Mouse (Mus musculus): Measurements from ENCODE around the gene Wdr86. TPM values are rescaled to one million over a fixed set of nuclear protein-coding genes. Genes with fewer than 3 reads are reported as not detected.
A peak's percentile ranks its signal among the peaks of the same experiment; 100 is the strongest.

Wdr86 gene
- polyA plus RNA-seq, 2 experiments, result 25.4 to 37.5 TPM

- Histone ChIP-seq H3K27ac (replicated peaks; ENCODE audit: low read depth, low read length) (peak overlapping the region; percentile 65), H3K4me1 (ENCODE audit: control insufficient read depth, insufficient read depth, low read length) (peaks cover 22% of the 10 kb centered on the region), H3K9me3 (ENCODE audit: control insufficient read depth, low read length) (no peaks in the 10 kb centered on the region), H3K9ac (ENCODE audit: low read depth, low read length, severe bottlenecking) (peak overlapping the region; percentile 28; the same call in 1 of the 2 replicates), H3K4me3 (replicated peaks; ENCODE audit: low read length) (no peak overlapping the region), H3K36me3 (ENCODE audit: control insufficient read depth, insufficient read depth, low read length) (peaks cover 15% of the 10 kb centered on the region; the same call in 1 of the 2 replicates), H3K27me3 (ENCODE audit: control insufficient read depth, insufficient read depth, low read length) (no peaks in the 10 kb centered on the region), H3K4me2 (replicated peaks; ENCODE audit: low read depth, low read length, severe bottlenecking) (no peak overlapping the region)
- DNase-seq (ENCODE audit: low spot score) (no peak), ATAC-seq (ENCODE audit: low FRiP score, low read depth) (peak; percentile 32; the same call in 1 of the 2 replicates)
- 30% methylated on average over 5 of the region's 5 CpGs for WGBS
- TF ChIP-seq POLR2A (IDR thresholded peaks at IDR 0.05; ENCODE audit: borderline replicate concordance, extremely low read depth, insufficient read depth, insufficient read length), result no peak
These were observed 5.7 kb downstream of the Wdr86 start for GRCm38 (mm10) chr5:24724805-24725204.

DNA sequence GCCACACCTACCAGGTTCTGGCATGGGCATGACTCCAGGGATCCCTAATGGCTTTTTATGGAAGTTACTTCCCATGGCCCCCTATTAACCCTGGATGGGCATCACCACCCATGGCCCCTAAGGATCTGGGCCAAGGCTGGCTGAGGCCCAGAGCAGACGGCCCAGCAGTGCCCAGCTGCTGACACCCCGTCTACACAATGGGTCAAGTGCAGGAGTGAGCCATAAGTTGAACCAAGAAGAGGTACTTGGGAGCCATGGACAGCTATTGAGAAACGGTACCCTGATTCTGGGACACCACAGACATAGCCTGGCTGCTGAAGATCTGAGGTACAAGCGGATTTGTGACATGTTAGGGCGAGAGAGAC lies 6.3 kb downstream of the Wdr86 start:
- Histone ChIP-seq H3K36me3 (ENCODE audit: control insufficient read depth, insufficient read depth, low read length) (peaks cover 19% of the 10 kb centered on the region), H3K9me3 (ENCODE audit: control insufficient read depth, low read length) (no peaks in the 10 kb centered on the region), H3K4me2 (replicated peaks; ENCODE audit: low read depth, low read length, severe bottlenecking) (no peak overlapping the region), H3K9ac (ENCODE audit: low read depth, low read length, severe bottlenecking) (no peak overlapping the region), H3K4me3 (replicated peaks; ENCODE audit: low read length) (no peak overlapping the region), H3K27ac (replicated peaks; ENCODE audit: low read depth, low read length) (peak overlapping the region; percentile 65; the same call in 1 of the 2 replicates), H3K4me1 (ENCODE audit: control insufficient read depth, insufficient read depth, low read length) (peaks cover 17% of the 10 kb centered on the region), H3K27me3 (ENCODE audit: control insufficient read depth, insufficient read depth, low read length) (no peaks in the 10 kb centered on the region)
- 84% methylated on average over 5 of the region's 5 CpGs for WGBS
- TF ChIP-seq POLR2A (IDR thresholded peaks at IDR 0.05; ENCODE audit: borderline replicate concordance, extremely low read depth, insufficient read depth, insufficient read length), result no peak
- DNase-seq (ENCODE audit: low spot score) (no peak), ATAC-seq (ENCODE audit: low FRiP score, low read depth) (no peak)

- TF ChIP-seq POLR2A (IDR thresholded peaks at IDR 0.05; ENCODE audit: borderline replicate concordance, extremely low read depth, insufficient read depth, insufficient read length), result no peak
- H3K4me1 ChIP-seq (ENCODE audit: control insufficient read depth, insufficient read depth, low read length), result peaks cover 15% of the 10 kb centered on the region
- no peak overlapping the region for H3K4me2 ChIP-seq (replicated peaks; ENCODE audit: low read depth, low read length, severe bottlenecking)
- DNase-seq (ENCODE audit: low spot score) (no peak), ATAC-seq (ENCODE audit: low FRiP score, low read depth) (no peak)
- 73% methylated on average over 11 of the region's 11 CpGs for WGBS
- H3K9me3 ChIP-seq (ENCODE audit: control insufficient read depth, low read length), result no peaks in the 10 kb centered on the region
- no peak overlapping the region for H3K4me3 ChIP-seq (replicated peaks; ENCODE audit: low read length)
- no peaks in the 10 kb centered on the region for H3K27me3 ChIP-seq (ENCODE audit: control insufficient read depth, insufficient read depth, low read length)
- H3K36me3 ChIP-seq (ENCODE audit: control insufficient read depth, insufficient read depth, low read length), result peaks cover 19% of the 10 kb centered on the region
- H3K27ac ChIP-seq (replicated peaks; ENCODE audit: low read depth, low read length), result 0 out of 2 replicates have a peak overlapping the region, but pooled peaks have one; percentile 39
- no peak overlapping the region for H3K9ac ChIP-seq (ENCODE audit: low read depth, low read length, severe bottlenecking)
These were observed 6.8 kb downstream of the Wdr86 start for GRCm38 (mm10) chr5:24723527-24724269.

DNA sequence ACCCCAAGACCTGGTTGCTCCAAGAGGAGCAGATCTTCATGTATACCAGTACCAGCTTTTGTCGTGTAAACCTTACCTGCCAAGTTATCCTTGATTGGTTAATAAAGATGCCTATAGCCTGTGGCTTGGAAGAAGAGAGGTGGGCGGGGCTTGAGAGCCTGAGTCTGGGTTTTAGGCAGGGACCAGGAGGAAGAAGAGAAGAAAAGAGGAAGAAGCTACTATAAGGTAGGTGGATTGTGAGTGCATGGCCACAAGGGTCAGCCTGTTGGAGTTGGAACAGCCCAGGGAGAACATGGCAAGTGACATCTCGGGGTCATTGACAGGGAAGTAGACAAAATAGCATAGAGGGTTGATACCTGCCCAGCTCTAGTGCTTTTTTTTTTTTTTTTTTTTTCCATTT lies 10.7 kb downstream of the Wdr86 start:
- ATAC-seq (ENCODE audit: low FRiP score, low read depth), result no peak

GRCm38 (mm10) chr5:24718076-24718475 lies 12.5 kb downstream of the Wdr86 start:
- no peak for DNase-seq (ENCODE audit: low spot score)
- Histone ChIP-seq H3K4me1 (ENCODE audit: control insufficient read depth, insufficient read depth, low read length) (no peaks in the 10 kb centered on the region), H3K36me3 (ENCODE audit: control insufficient read depth, insufficient read depth, low read length) (peaks cover 65% of the 10 kb centered on the region), H3K27me3 (ENCODE audit: control insufficient read depth, insufficient read depth, low read length) (no peaks in the 10 kb centered on the region), H3K9ac (ENCODE audit: low read depth, low read length, severe bottlenecking) (no peak overlapping the region), H3K27ac (replicated peaks; ENCODE audit: low read depth, low read length) (no peak overlapping the region), H3K9me3 (ENCODE audit: control insufficient read depth, low read length) (no peaks in the 10 kb centered on the region), H3K4me3 (replicated peaks; ENCODE audit: low read length) (no peak overlapping the region), H3K4me2 (replicated peaks; ENCODE audit: low read depth, low read length, severe bottlenecking) (no peak overlapping the region)
- no peak for ATAC-seq (ENCODE audit: low FRiP score, low read depth)
- no peak for TF ChIP-seq POLR2A (IDR thresholded peaks at IDR 0.05; ENCODE audit: borderline replicate concordance, extremely low read depth, insufficient read depth, insufficient read length)
- WGBS, result 89% methylated on average over 6 of the region's 6 CpGs

More for the DNA sequence above, 10.7 kb downstream of the Wdr86 start:
- no peak overlapping the region for H3K9ac ChIP-seq (ENCODE audit: low read depth, low read length, severe bottlenecking)
- H3K36me3 ChIP-seq (ENCODE audit: control insufficient read depth, insufficient read depth, low read length), result peaks cover 49% of the 10 kb centered on the region
- no peak overlapping the region for H3K4me3 ChIP-seq (replicated peaks; ENCODE audit: low read length)
- no peak for DNase-seq (ENCODE audit: low spot score)
- 86% methylated on average over 3 of the region's 3 CpGs for WGBS
- H3K4me2 ChIP-seq (replicated peaks; ENCODE audit: low read depth, low read length, severe bottlenecking), result no peak overlapping the region
- no peaks in the 10 kb centered on the region for H3K9me3 ChIP-seq (ENCODE audit: control insufficient read depth, low read length)
- no peak for TF ChIP-seq POLR2A (IDR thresholded peaks at IDR 0.05; ENCODE audit: borderline replicate concordance, extremely low read depth, insufficient read depth, insufficient read length)
- H3K27me3 ChIP-seq (ENCODE audit: control insufficient read depth, insufficient read depth, low read length), result no peaks in the 10 kb centered on the region
- peaks cover 10% of the 10 kb centered on the region for H3K4me1 ChIP-seq (ENCODE audit: control insufficient read depth, insufficient read depth, low read length)
- H3K27ac ChIP-seq (replicated peaks; ENCODE audit: low read depth, low read length), result no peak overlapping the region
